Mouse (Mus musculus): ENCODE data around the gene Cdh26. TPM values are rescaled to one million over a fixed set of nuclear protein-coding genes. Genes with fewer than 3 reads are reported as not detected.

Gene Cdh26
- 0.21 TPM for polyA plus RNA-seq (2014; fragmentation: Illumina TruSeq; extraction: RNeasy Lipid Tissue Mini Kit (QIAGEN cat#74804); ENCODE audit: low read depth, low replicate concordance)

DNA sequence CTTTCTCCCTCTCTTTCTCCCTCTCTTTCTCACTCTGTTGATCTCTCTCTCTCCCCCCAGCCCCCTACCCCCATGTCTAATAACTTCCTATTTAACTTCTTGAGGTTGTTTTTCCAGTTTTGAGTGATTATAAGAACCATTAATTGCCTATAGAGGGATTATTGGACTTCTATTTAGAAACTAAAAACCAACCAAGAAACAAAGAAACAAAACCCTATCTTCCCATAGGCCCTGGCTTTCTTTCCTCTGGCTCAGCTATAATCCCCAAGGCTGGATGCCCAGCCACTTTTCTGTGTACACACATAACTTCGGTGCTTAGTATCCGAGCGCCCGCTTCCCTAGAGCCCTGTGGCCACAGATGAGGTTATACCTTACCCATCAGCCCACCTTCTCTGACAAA, at the start of gene Cdh26:
Gene Cdh26 (plus strand): TSS at position 301 of the 400 bp plus-strand sequence.

DNA sequence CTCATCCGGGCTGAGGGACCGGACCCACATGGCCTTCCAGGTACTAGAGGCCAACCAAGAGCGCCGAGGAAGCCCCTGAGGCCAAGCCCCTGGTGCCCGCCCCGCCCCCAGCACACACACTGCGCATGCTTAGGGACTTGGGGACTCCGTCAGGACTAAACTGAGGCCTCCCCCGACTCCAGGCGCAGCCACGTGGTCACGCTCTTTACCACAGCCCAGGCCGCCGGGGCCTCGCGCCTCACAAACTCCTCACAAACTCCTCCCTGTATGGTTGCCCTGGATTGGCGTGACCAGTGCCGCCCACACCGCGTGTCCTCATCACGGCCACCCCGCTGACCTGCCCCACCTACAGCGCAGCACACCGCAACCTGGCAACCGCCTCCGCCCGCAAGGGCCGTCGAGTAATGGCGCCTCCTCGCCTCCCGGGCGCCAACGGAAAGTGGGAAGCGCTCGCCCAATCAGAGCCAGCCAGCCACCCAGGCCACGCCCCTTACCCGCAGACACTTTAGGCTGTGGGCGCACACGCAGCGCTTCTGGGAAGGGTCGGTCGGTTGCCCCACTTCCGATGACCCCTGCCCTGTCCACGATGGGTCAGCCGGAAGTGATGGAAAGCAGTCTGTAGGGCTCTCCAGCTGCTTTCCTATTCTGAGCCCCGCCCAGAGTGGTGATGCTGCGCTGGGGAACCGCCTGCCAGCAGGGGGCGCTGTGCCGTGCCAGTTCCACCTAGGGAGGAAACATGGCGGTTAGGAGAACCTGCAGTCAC, 23.1 kb upstream of the Cdh26 start, which contains the start of gene Sycp2:
Gene Sycp2 (minus strand): TSS at position 633 of the 763 bp plus-strand sequence.

DNA sequence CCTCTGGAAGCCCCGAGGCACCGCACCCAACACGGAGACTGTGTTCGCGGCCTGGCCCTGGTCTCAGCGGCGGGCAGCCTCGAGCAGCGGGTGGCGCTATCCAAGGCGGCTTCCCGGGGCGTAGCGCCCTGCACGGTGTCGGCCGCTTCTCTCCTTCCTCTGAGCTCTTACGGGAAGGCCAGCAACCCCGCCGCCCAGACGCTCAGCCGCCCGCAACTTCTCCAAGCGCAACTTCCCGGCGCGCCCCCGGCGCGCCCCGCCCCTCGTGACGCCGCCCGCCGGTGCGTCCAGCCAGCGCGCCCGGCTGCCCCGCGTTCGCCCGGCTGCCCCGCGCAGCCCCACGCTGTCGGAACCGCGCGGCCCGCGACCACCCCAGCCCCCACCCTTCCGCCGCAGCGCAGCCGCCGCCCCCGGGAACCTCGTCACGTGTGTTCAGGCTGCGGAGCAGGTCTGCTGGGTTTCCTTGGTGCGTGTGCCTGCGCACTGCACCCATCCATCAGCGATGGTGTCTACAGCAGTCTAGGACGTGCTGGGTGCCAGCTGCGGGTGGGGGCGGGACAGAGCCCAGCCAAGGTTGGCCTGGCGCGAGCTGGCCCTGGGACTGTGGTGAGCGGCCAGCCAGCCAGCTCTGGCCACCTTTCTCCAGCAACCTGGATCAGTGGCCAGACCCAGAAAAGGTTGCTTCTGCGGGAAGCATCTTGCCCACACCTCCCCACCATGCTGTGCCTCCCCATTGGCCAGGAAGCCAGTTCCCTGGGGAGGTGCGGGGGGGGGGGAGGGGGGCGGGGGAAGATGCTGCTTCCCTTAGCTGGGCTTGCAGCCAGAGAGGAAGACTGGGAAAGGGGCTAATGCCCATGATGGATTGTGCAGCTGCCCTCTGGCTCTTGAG, 15.8 kb upstream of the Cdh26 start, which contains the start of the genes Ppp1r3d and Fam217b:
Gene Ppp1r3d (minus strand): TSS at position 212 of the 889 bp plus-strand sequence.
Gene Fam217b (plus strand): TSS at position 264 of the 889 bp plus-strand sequence.

Other genes starting within 250 kb of the Cdh26 start
- 0.37 TPM for gene Sycp2, start 22.8 kb upstream of the Cdh26 start, polyA plus RNA-seq (2014; fragmentation: Illumina TruSeq; extraction: RNeasy Lipid Tissue Mini Kit (QIAGEN cat#74804); ENCODE audit: low read depth, low replicate concordance)
- 10.3 TPM for gene Ppp1r3d, start 16.1 kb upstream of the Cdh26 start, polyA plus RNA-seq (2014; fragmentation: Illumina TruSeq; extraction: RNeasy Lipid Tissue Mini Kit (QIAGEN cat#74804); ENCODE audit: low read depth, low replicate concordance)
- 10.1 TPM for gene Fam217b, start 16.0 kb upstream of the Cdh26 start, polyA plus RNA-seq (2014; fragmentation: Illumina TruSeq; extraction: RNeasy Lipid Tissue Mini Kit (QIAGEN cat#74804); ENCODE audit: low read depth, low replicate concordance)

All from heart, adult 10 weeks (tissue).